Mouse (Mus musculus) ES-E14 (cell line): Measurements from ENCODE around the gene Mllt10.

Source experiments
- HCFC1 ChIP-seq: IDR thresholded peaks from 2 replicates; pipeline ENCODE4 v1.6.1; 2012; ENCODE audit warnings: low read length, inconsistent platforms, borderline replicate concordance; ENCODE audit not compliant: insufficient read depth
- MAFK ChIP-seq: IDR thresholded peaks from 2 replicates; pipeline ENCODE4 v1.6.1; 2014; ENCODE audit warnings: mild to moderate bottlenecking, low read depth, low read length, inconsistent platforms; ENCODE audit not compliant: insufficient read depth
- ZNF384 ChIP-seq: IDR thresholded peaks from 2 replicates; pipeline ENCODE4 v1.6.1; 2012; ENCODE audit warnings: low read depth, low read length, inconsistent platforms

DNA sequence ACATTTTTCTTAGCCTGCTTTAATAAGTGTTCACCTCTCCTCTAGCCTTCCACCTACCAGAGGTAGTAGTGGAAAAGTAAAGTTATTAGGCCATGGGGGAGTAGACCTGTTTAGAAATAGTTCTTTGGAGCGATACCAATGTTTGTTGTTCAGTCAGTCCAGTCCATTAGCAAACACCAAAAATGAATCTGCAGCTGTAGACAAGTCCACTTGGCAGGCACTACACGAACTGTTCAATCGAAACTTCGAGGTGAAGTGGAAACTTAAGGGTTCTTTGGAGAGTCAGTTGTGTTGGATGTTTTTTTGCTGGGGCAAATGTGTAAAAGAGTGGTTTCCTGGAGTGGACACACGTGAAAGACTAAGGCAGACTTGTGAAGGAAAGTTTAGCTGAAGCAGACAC is 84.6 kb downstream of the Mllt10 start:
- TF ChIP-seq MAFK (no peak), ZNF384 (no peak), HCFC1 (no peak)
